Mouse (Mus musculus): ENCODE results near the gene Fut7. TPM values are rescaled to one million over a fixed set of nuclear protein-coding genes. Genes with fewer than 3 reads are reported as not detected.

The Fut7 gene
- total RNA-seq, 2 experiments from 2014 or later = 0.31 to 0.81 TPM

GRCm38 (mm10) chr2:25423626-25424025, 559 bp downstream of the Fut7 start:
- no peak for DNase-seq (ENCODE audit: low spot score in 2 of 2)

GRCm38 (mm10) chr2:25425481-25425880, 2.4 kb downstream of the Fut7 start:
- DNase-seq (ENCODE audit: low spot score in 2 of 2) = no peak

GRCm38 (mm10) chr2:25426721-25427191, 3.7 kb downstream of the Fut7 start:
- peak; percentile 63 to 77 for DNase-seq (ENCODE audit: low spot score in 2 of 2)

- DNase-seq (ENCODE audit: low spot score in 2 of 2) = no peak
Measured at GRCm38 (mm10) chr2:25427256-25427655, 4.2 kb downstream of the Fut7 start.

- peak; percentile 94 to 95 for DNase-seq (ENCODE audit: low spot score in 2 of 2)
Measured at GRCm38 (mm10) chr2:25428442-25429236, 5.6 kb downstream of the Fut7 start, which contains the start of gene Abca2. Gene Abca2, plus strand, starts transcription at chr2:25428703.

GRCm38 (mm10) chr2:25429435-25430180, 6.5 kb downstream of the Fut7 start:
- DNase-seq (ENCODE audit: low spot score in 2 of 2) = no peak

- DNase-seq (ENCODE audit: low spot score in 2 of 2) = peak in 1 of 2 experiments; percentile 23
Measured at GRCm38 (mm10) chr2:25430395-25431233, 7.5 kb downstream of the Fut7 start.

- no peak for DNase-seq (ENCODE audit: low spot score in 2 of 2)
Measured at GRCm38 (mm10) chr2:25431308-25431855, 8.3 kb downstream of the Fut7 start.

- no peak for DNase-seq (ENCODE audit: low spot score in 2 of 2)
Measured at GRCm38 (mm10) chr2:25432326-25433098, 9.4 kb downstream of the Fut7 start.

- no peak for DNase-seq (ENCODE audit: low spot score in 2 of 2)
Measured at GRCm38 (mm10) chr2:25433101-25433500, 10.0 kb downstream of the Fut7 start.

- DNase-seq (ENCODE audit: low spot score in 2 of 2) = no peak
Measured at GRCm38 (mm10) chr2:25434292-25434691, 11.2 kb downstream of the Fut7 start.

- no peak for DNase-seq (ENCODE audit: low spot score in 2 of 2)
Measured at GRCm38 (mm10) chr2:25436286-25436820, 13.3 kb downstream of the Fut7 start.

GRCm38 (mm10) chr2:25441067-25441466, 18.0 kb downstream of the Fut7 start:
- DNase-seq (ENCODE audit: low spot score in 2 of 2) = no peak

- no peak for DNase-seq (ENCODE audit: low spot score in 2 of 2)
Measured at GRCm38 (mm10) chr2:25442682-25443081, 19.6 kb downstream of the Fut7 start.

- DNase-seq (ENCODE audit: low spot score in 2 of 2) = no peak
Measured at GRCm38 (mm10) chr2:25450853-25451647, 28.0 kb downstream of the Fut7 start.

GRCm38 (mm10) chr2:25452951-25453350, 29.9 kb downstream of the Fut7 start:
- DNase-seq (ENCODE audit: low spot score in 2 of 2) = no peak

- no peak for DNase-seq (ENCODE audit: low spot score in 2 of 2)
Measured at GRCm38 (mm10) chr2:25456205-25456953, 33.3 kb downstream of the Fut7 start, which contains the start of gene Clic3. Gene Clic3, plus strand, starts transcription at chr2:25456838.
